Comparison of ENCODE assay signal across 18 mouse cellular contexts in the genomic region with DNA sequence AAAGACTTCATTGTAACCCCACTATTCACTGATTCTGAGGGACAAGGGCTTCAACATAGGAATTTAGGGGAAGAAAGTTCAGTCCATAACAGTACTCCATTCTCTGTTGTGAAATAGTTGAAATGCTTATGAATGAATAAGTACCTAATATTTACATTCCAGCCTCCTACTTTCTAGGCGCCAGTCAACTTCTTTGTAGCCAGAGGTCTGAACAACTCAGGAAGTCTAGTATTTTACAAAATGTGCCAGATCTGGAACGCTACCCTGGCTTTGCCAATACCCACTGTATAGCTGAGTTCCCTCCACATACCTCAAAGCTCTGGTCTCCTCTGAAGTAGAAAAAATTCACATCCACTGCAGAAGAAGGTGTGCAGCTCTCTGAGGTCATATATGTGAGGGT.
"Had no signal": no experiment of that assay in that cellular context is flagged by ENCODE, and none has a peak within 500 bp of the region (broad histone marks: within the 10 kb centered on the region; RNA-seq: fewer than 3 reads in every experiment).

No protein-coding gene starts in this region.

- H3K9me3 ChIP-seq: limb, embryonic 10.5 days; limb, embryonic 13.5 days; liver, embryonic 12.5 days; liver, embryonic 15.5 days had no signal

- H3K4me1 ChIP-seq: liver, embryonic 12.5 days; liver, embryonic 15.5 days had no signal

- H3K36me3 ChIP-seq: limb, embryonic 10.5 days; limb, embryonic 13.5 days; liver, embryonic 12.5 days; liver, embryonic 15.5 days had no signal

- H3K4me3 ChIP-seq: limb, embryonic 10.5 days; limb, embryonic 13.5 days; liver, embryonic 12.5 days; liver, embryonic 15.5 days had no signal

- DNase-seq: kidney, adult 18-20 months; kidney, postnatal 14 days; kidney, postnatal 4 days; liver; midbrain, embryonic 14.5 days; right cerebral cortex, adult 18-20 months; right cerebral cortex, postnatal 14 days; right cerebral cortex, postnatal 4 days; thymus, adult 2 months; thymus, postnatal 14 days; thymus, postnatal 4 days had no signal

- H3K27ac ChIP-seq: limb, embryonic 10.5 days; limb, embryonic 13.5 days; liver, embryonic 12.5 days; liver, embryonic 15.5 days; stomach, postnatal 0 days had no signal

- ATAC-seq: intestine, embryonic 16.5 days; liver, embryonic 12.5 days had no signal

- H3K4me2 ChIP-seq: limb, embryonic 13.5 days; liver, embryonic 12.5 days; liver, embryonic 15.5 days; midbrain, embryonic 11.5 days had no signal

- H3K9ac ChIP-seq: limb, embryonic 13.5 days; liver, embryonic 12.5 days; liver, embryonic 15.5 days had no signal

- H3K27me3 ChIP-seq: limb, embryonic 13.5 days; liver, embryonic 12.5 days; liver, embryonic 15.5 days had no signal
